Mouse (Mus musculus) hindbrain, embryonic 16.5 days (tissue): ENCODE data around the gene Cenpf. TPM values are rescaled to one million over a fixed set of nuclear protein-coding genes. Genes with fewer than 3 reads are reported as not detected.

Experiments
- ATAC-seq: fragments of 200-750 bp; cut with Nextera tagmentation; 2 replicates; pipeline ENCODE4 v1.8.0; 2017; ENCODE audit warnings: moderate TSS enrichment, moderate library complexity
- H3K27ac ChIP-seq: fragments of 300-500 bp; sonication (generic); 2 replicates; pipeline ENCODE4 v1.5.1; 2014; ENCODE audit warnings: low read depth, mild to moderate bottlenecking, control low read depth, low read length, moderate library complexity
- H3K27me3 ChIP-seq: fragments of 300-500 bp; sonication (generic); replicated peaks from 2 replicates; pipeline ENCODE4 v1.6.1; 2014; ENCODE audit warnings: low read length; ENCODE audit not compliant: control insufficient read depth, insufficient read depth
- H3K36me3 ChIP-seq: fragments of 300-500 bp; sonication (generic); 2 replicates; pipeline ENCODE4 v1.6.1; 2014; ENCODE audit warnings: mild to moderate bottlenecking, low read length, moderate library complexity, mixed read lengths; ENCODE audit not compliant: control insufficient read depth, insufficient read depth
- H3K4me1 ChIP-seq: fragments of 300-500 bp; sonication (generic); 2 replicates; pipeline ENCODE4 v1.6.1; 2014; ENCODE audit warnings: low read depth, low read length; ENCODE audit not compliant: control insufficient read depth, insufficient read depth
- H3K4me2 ChIP-seq: fragments of 300-500 bp; sonication (generic); 2 replicates; pipeline ENCODE4 v1.6.1; 2014; ENCODE audit warnings: mild to moderate bottlenecking, low read length, control low read depth, moderate library complexity
- H3K4me3 ChIP-seq: fragments of 300-500 bp; sonication (generic); 2 replicates; pipeline ENCODE4 v1.5.1; 2014; ENCODE audit warnings: mild to moderate bottlenecking, low read length, control low read depth, moderate library complexity
- H3K9ac ChIP-seq: fragments of 300-500 bp; sonication (generic); 2 replicates; pipeline ENCODE4 v1.6.1; 2014; ENCODE audit warnings: low read depth, mild to moderate bottlenecking, control low read depth, low read length, moderate library complexity
- H3K9me3 ChIP-seq: fragments of 300-500 bp; sonication (generic); 2 replicates; pipeline ENCODE4 v1.6.1; 2014; ENCODE audit warnings: mild to moderate bottlenecking, low read length, moderate library complexity; ENCODE audit not compliant: control insufficient read depth
- WGBS: fragments of 180-500 bp; shearing (Covaris S2); extraction: QIAGEN DNeasy Blood & Tissue Kit; methylation state at CpG from one replicate; pipeline ENCODE4 v1.1.7; 2014; 5-methylcytosine and 5-hydroxymethylcytosine counted together
- polyA plus RNA-seq: library from polyadenylated mRNA; unstranded; fragments of >200 nt; fragmentation: Nextera tagmentation; extraction: Ambion mirVana; gene quantifications from 2 replicates; pipeline ENCODE4 v1.2.1, GENCODE M21; 2015

Cenpf gene
- polyA plus RNA-seq, 1 experiment from 2014 or later: 17.1 TPM

GRCm38 (mm10) chr1:189605598-189606126 lies 82.2 kb downstream of the Cenpf start:
- H3K4me2 ChIP-seq: no peak overlapping the region
- no peak overlapping the region for H3K4me3 ChIP-seq
- H3K4me1 ChIP-seq: no peaks in the 10 kb centered on the region
- no peak for ATAC-seq
- no peaks in the 10 kb centered on the region for H3K9me3 ChIP-seq
- no peak overlapping the region for H3K9ac ChIP-seq
- no peaks in the 10 kb centered on the region for H3K27me3 ChIP-seq
- H3K36me3 ChIP-seq: no peaks in the 10 kb centered on the region
- WGBS: 91% methylated on average over 8 of the region's 8 CpGs
- H3K27ac ChIP-seq: no peak overlapping the region

DNA sequence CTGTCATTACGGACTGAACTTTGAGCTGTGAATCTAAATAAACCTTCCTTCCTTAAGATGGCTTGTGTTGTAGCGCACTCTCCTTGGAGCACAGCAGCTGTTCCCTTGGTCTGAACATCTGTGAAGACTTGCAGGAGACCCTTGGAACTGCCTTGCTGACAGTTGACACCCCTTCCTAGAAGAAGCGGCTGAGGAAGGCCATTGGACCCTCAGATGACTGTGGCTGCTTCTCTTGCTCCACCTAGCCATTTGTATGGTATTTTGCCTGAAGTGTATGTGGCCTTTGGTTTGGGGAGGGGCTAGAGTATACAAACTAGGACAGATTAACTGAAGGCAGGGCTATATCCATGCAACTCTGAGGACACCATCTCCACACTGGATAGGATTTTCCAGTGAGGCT lies 90.8 kb downstream of the Cenpf start:
- Histone ChIP-seq H3K36me3 (no peaks in the 10 kb centered on the region), H3K27ac (no peak overlapping the region), H3K9ac (no peak overlapping the region), H3K27me3 (no peaks in the 10 kb centered on the region), H3K4me1 (no peaks in the 10 kb centered on the region), H3K9me3 (no peaks in the 10 kb centered on the region), H3K4me2 (no peak overlapping the region), H3K4me3 (no peak overlapping the region)
- 92% methylated on average over 3 of the region's 3 CpGs for WGBS
- ATAC-seq: no peak

Other genes starting within 250 kb of the Cenpf start
- gene Ptpn14, start 40.2 kb upstream of the Cenpf start, polyA plus RNA-seq: 1.6 and 1.8 TPM in 2 replicates
- 87.4 and 87.8 TPM in 2 replicates for gene Smyd2, start 234.3 kb upstream of the Cenpf start, polyA plus RNA-seq